Mouse (Mus musculus): Measurements from ENCODE around the gene Gfra1.

Gfra1 gene

GRCm38 (mm10) chr19:58395785-58396603 lies 59.7 kb downstream of the Gfra1 start:
- DNase-seq (ENCODE audit: low read depth, low spot score), result no peak

GRCm38 (mm10) chr19:58393121-58393520 lies 62.6 kb downstream of the Gfra1 start:
- DNase-seq (ENCODE audit: low read depth, low spot score), result no peak

GRCm38 (mm10) chr19:58391796-58392195 lies 63.9 kb downstream of the Gfra1 start:
- DNase-seq (ENCODE audit: low read depth, low spot score), result no peak

- DNase-seq (ENCODE audit: low read depth, low spot score), result no peak
Observed at GRCm38 (mm10) chr19:58389466-58389865, 66.2 kb downstream of the Gfra1 start.

- DNase-seq (ENCODE audit: low read depth, low spot score), result no peak
Observed at GRCm38 (mm10) chr19:58388851-58389447, 66.8 kb downstream of the Gfra1 start.

GRCm38 (mm10) chr19:58383273-58383672 lies 72.4 kb downstream of the Gfra1 start:
- DNase-seq (ENCODE audit: low read depth, low spot score), result no peak

- DNase-seq (ENCODE audit: low read depth, low spot score), result no peak
Observed at GRCm38 (mm10) chr19:58382535-58382934, 73.2 kb downstream of the Gfra1 start.

- DNase-seq (ENCODE audit: low read depth, low spot score), result no peak
Observed at GRCm38 (mm10) chr19:58377969-58378368, 77.7 kb downstream of the Gfra1 start.

- no peak for DNase-seq (ENCODE audit: low read depth, low spot score)
Observed at GRCm38 (mm10) chr19:58376675-58377102, 79.0 kb downstream of the Gfra1 start.

- no peak for DNase-seq (ENCODE audit: low read depth, low spot score)
Observed at GRCm38 (mm10) chr19:58374648-58375047, 81.1 kb downstream of the Gfra1 start.

GRCm38 (mm10) chr19:58374155-58374554 lies 81.6 kb downstream of the Gfra1 start:
- no peak for DNase-seq (ENCODE audit: low read depth, low spot score)

- no peak for DNase-seq (ENCODE audit: low read depth, low spot score)
Observed at GRCm38 (mm10) chr19:58368513-58368912, 87.2 kb downstream of the Gfra1 start.

- no peak for DNase-seq (ENCODE audit: low read depth, low spot score)
Observed at GRCm38 (mm10) chr19:58364688-58365087, 91.0 kb downstream of the Gfra1 start.

GRCm38 (mm10) chr19:58360982-58361381 lies 94.7 kb downstream of the Gfra1 start:
- no peak for DNase-seq (ENCODE audit: low read depth, low spot score)

- DNase-seq (ENCODE audit: low read depth, low spot score), result no peak
Observed at GRCm38 (mm10) chr19:58358063-58358462, 97.6 kb downstream of the Gfra1 start.

GRCm38 (mm10) chr19:58353953-58354352 lies 101.8 kb downstream of the Gfra1 start:
- DNase-seq (ENCODE audit: low read depth, low spot score), result no peak

GRCm38 (mm10) chr19:58353260-58353870 lies 102.3 kb downstream of the Gfra1 start:
- DNase-seq (ENCODE audit: low read depth, low spot score), result no peak

GRCm38 (mm10) chr19:58349890-58350408 lies 105.8 kb downstream of the Gfra1 start:
- no peak for DNase-seq (ENCODE audit: low read depth, low spot score)

- DNase-seq (ENCODE audit: low read depth, low spot score), result no peak
Observed at GRCm38 (mm10) chr19:58345137-58345536, 110.6 kb downstream of the Gfra1 start.

GRCm38 (mm10) chr19:58341351-58341750 lies 114.4 kb downstream of the Gfra1 start:
- no peak for DNase-seq (ENCODE audit: low read depth, low spot score)

- no peak for DNase-seq (ENCODE audit: low read depth, low spot score)
Observed at GRCm38 (mm10) chr19:58340221-58340620, 115.5 kb downstream of the Gfra1 start.

GRCm38 (mm10) chr19:58336802-58337201 lies 118.9 kb downstream of the Gfra1 start:
- DNase-seq (ENCODE audit: low read depth, low spot score), result no peak

Measured in skeletal muscle tissue, adult 2 months (tissue).